Mouse (Mus musculus): ENCODE measurements at regions not wholly inside any gene's neighbourhood (a gene's known extent, or its start where the extent isn't known, plus 50 kb on each side); places are given as distances from the start of the nearest gene placed in this dataset.
"Not testable (repeated sequence)": the region's sequence is repeated elsewhere in the genome, so short reads cannot be mapped to it uniquely, and the experiment has no call there.

GRCm38 (mm10) chr17:82674593-82674992 is 540.5 kb upstream of the Pkdcc start:
- DNase-seq (ENCODE audit: low spot score) = no peak

DNA sequence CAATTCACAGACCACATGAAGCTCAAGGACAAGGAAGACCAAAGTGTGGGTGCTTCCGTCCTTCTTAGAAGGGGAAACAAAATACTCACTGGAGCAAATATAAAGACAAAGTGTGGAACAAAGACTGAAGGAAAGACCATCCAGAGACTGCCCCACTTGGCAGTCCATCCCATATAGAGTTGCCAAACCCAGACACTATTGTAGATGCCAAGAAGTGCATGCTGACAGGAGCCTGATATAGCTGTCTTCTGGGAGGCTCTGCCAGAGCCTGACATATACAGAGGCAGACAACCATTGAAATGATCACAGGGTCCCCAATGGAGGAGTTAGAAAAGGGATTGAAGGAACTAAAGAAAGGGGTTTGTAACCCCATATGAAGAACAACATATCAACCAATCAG is 548.5 kb upstream of the Pkdcc start:
- DNase-seq (ENCODE audit: low spot score) = not testable (repeated sequence)

- DNase-seq (ENCODE audit: low spot score) = no peak
Observed at GRCm38 (mm10) chr17:82664352-82664751, 550.7 kb upstream of the Pkdcc start.

DNA sequence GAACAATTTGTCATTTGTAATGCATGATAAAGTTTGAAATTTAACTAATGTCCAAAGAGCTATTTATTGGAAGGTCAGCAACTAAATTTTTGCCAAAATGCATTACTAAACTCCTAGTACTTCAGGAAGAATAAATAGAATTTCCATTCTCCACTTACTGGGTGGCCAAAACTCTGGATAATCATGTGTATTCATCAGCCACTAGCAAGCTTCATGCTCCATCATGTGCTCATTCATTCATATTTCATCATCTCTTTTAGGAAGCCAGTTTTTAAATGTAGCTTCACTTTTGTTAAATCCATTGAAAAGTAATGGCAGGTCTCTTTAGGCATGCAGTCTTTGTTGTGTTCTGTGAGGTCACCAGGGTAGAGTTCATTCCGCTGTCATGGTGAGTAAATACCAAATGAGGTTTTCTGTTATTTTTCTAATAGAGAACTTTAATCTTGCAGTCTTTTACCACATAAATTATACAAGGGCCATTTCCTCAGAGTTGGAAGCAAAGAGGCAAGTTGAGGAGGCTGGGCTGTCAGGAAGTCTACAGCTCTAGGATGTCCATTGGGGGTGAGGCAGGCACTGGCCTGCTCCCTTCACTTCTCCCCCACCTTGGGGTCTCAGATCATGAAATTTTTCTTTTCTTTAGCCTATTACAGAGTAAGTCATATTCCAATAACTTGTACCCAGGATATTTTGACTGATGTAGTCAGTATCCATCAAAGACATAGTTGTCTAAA is 578.5 kb upstream of the Pkdcc start:
- no peak for DNase-seq (ENCODE audit: low spot score)

DNA sequence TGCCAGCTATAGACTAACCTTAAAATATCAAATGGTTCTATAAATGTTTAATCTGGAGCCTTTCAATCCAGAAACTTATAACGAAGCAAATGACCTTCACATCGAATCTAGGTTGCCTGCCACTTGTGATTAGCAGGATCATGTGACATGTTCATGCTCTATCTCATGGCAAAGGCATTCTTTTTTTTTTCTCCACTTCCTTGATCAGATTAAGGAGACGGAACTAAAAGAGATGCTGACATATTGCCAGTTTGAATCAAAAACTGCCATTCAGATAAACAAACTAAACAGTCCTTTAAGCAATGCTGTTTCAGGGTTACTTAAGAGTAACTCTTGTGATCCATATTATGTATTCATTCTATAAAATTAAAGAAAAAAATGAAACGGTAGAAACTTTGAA is 579.2 kb upstream of the Pkdcc start:
- DNase-seq (ENCODE audit: low spot score) = no peak

GRCm38 (mm10) chr17:82606642-82607175 is 608.4 kb upstream of the Pkdcc start:
- DNase-seq (ENCODE audit: low spot score) = no peak

DNA sequence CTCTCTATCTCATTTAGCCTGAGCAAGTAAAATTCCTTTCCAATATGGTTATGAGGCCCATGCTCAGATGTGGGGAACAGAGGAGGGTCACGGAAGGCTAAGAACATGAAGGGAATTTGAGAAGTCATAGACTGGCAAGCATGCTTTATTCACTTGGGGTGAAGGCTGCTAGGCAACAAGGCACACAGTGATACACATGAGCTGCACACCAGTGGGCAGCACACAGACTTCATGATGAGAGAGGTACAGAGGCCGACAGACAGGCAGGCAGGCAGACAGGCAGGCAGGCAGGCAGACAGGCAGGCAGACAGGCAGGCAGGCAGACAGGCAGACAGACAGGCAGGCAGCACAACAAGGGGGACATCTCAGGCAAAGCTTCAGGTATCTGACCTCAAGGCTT is 631.3 kb upstream of the Pkdcc start:
- no peak for DNase-seq (ENCODE audit: low spot score)

- DNase-seq (ENCODE audit: low spot score) = peak; percentile 28
Observed at GRCm38 (mm10) chr17:82533521-82533920, 681.6 kb upstream of the Pkdcc start.

- DNase-seq (ENCODE audit: low spot score) = no peak
Observed at GRCm38 (mm10) chr17:82518129-82518528, 697.0 kb upstream of the Pkdcc start.

- DNase-seq (ENCODE audit: low spot score) = no peak
Observed at GRCm38 (mm10) chr17:82516850-82517249, 698.2 kb upstream of the Pkdcc start.

- no peak for DNase-seq (ENCODE audit: low spot score)
Observed at GRCm38 (mm10) chr17:82513816-82514215, 701.3 kb upstream of the Pkdcc start.

GRCm38 (mm10) chr17:82504291-82504690 is 710.8 kb upstream of the Pkdcc start:
- DNase-seq (ENCODE audit: low spot score) = no peak

DNA sequence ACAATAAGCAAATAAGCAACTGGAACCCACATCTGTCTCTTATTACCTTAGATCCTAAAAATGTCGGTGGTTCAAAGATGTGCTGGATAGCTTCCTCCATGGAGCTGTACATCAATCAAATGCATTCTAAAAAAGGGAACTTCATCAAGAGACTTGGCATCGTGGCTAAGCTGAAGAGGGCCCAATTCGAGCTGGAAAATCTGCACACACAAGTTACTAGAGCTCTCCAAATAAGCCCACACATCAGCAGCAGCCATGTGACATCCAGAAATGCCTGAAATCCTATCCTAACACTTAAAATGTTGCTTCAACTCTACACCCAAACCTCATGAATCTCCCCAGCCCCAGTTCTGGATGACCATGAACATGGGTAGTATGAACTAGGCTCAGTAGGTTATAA is 729.5 kb upstream of the Pkdcc start:
- DNase-seq (ENCODE audit: low spot score) = no peak

- no peak for DNase-seq (ENCODE audit: low spot score)
Observed at GRCm38 (mm10) chr17:82484609-82485008, 730.5 kb upstream of the Pkdcc start.

GRCm38 (mm10) chr17:82457972-82458371 is 719.8 kb upstream of the Slc8a1 start:
- DNase-seq (ENCODE audit: low spot score) = no peak

GRCm38 (mm10) chr17:82453847-82454246 is 715.7 kb upstream of the Slc8a1 start:
- no peak for DNase-seq (ENCODE audit: low spot score)

- DNase-seq (ENCODE audit: low spot score) = no peak
Observed at GRCm38 (mm10) chr17:82439105-82439504, 700.9 kb upstream of the Slc8a1 start.

- DNase-seq (ENCODE audit: low spot score) = no peak
Observed at GRCm38 (mm10) chr17:82437206-82437605, 699.0 kb upstream of the Slc8a1 start.

DNA sequence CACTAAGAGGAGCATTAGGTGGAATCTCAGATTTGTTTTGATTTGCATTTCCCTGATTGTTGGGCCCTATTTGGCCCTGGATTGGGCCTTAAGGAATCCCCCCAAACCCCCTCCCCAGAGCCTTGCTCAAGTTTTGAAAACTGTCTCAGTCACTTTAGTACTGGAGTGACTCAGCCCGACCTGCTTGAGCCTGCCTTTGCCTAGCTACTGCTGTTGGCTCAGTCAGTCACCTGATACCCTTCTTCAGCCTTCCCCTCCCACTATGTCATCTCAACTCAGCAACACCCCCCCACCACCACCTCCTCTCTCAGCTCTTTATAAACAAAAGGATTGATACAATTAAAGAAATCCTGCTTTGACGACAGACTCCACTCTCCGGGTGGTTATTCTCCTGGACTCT is 694.5 kb upstream of the Slc8a1 start:
- peak; percentile 36 for DNase-seq (ENCODE audit: low spot score)

GRCm38 (mm10) chr17:82408296-82408695 is 670.1 kb upstream of the Slc8a1 start:
- DNase-seq (ENCODE audit: low spot score) = no peak

DNA sequence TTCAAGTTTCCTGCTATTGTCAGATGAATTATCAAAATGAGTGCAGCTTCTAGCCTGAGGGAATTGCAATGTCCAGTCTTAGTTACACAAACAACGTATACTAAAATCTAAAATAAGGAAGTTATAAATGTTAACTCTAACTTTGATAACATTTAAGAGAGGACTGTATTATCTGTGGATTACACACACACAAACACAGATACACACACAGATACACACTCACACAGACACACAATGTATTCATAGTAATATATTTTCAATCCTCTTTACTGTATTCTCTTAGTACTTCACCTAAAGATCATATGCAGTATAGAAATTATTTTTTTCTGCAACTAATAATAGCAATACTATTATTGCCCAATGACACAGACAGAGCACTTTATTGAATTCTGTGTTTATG is 661.2 kb upstream of the Slc8a1 start:
- no peak for DNase-seq (ENCODE audit: low spot score)

- not testable (repeated sequence) for DNase-seq (ENCODE audit: low spot score)
Observed at GRCm38 (mm10) chr17:82379371-82379770, 641.2 kb upstream of the Slc8a1 start.

DNA sequence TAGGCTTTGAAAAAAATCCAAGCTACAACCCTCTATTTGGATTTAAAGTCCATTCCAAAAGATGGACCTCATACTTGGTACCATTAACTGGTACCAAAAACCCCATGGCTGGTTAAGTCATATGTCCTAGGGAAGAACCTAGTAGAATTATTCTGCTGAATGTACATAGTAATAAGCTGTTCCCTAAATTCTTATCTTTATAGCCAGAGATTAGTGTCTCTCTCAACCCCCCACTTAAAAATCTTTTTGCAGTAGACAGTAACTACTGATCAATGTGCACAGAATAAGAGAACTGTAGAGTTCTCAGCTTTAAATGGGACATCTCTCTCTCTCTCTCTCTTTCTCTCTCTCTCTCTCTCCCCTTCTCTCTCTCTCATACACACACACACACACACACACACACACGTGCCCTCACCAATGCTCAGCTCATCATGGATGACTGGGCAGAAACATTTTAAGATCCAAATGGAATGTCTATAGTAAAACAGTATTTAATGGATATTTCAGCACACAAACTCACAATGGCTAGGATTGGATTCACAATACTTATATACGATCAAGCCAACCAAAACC is 640.2 kb upstream of the Slc8a1 start:
- no peak for DNase-seq (ENCODE audit: low spot score)

- no peak for DNase-seq (ENCODE audit: low spot score)
Observed at GRCm38 (mm10) chr17:82377176-82377592, 639.0 kb upstream of the Slc8a1 start.

All from urinary bladder, postnatal 14 days (tissue).